Mouse (Mus musculus) gastrocnemius, postnatal 25 days (tissue): ENCODE measurements at regions not wholly inside any gene's neighbourhood (a gene's known extent, or its start where the extent isn't known, plus 50 kb on each side); places are given as distances from the start of the nearest gene placed in this dataset.
A peak's percentile ranks its signal among the peaks of the same experiment; 100 is the strongest.

ENCODE experiments used
- DNase-seq: peaks from one replicate; pipeline ENCODE4 v3.0.0; 2022

- DNase-seq = no peak
Observed at GRCm38 (mm10) chr2:117023436-117023835, 97.7 kb upstream of the Spred1 start.

- no peak for DNase-seq
Observed at GRCm38 (mm10) chr2:117027071-117027470, 94.1 kb upstream of the Spred1 start.

GRCm38 (mm10) chr2:117028771-117029170, 92.4 kb upstream of the Spred1 start:
- DNase-seq = no peak

GRCm38 (mm10) chr2:117036197-117036872, 84.8 kb upstream of the Spred1 start:
- DNase-seq = no peak

- DNase-seq = no peak
Observed at GRCm38 (mm10) chr2:117040211-117040610, 81.0 kb upstream of the Spred1 start.

GRCm38 (mm10) chr2:117043831-117044230, 77.3 kb upstream of the Spred1 start:
- no peak for DNase-seq

- DNase-seq = no peak
Observed at GRCm38 (mm10) chr2:117048290-117048730, 72.9 kb upstream of the Spred1 start.

GRCm38 (mm10) chr2:117050061-117050460, 71.1 kb upstream of the Spred1 start:
- no peak for DNase-seq

GRCm38 (mm10) chr2:117064126-117064525, 57.0 kb upstream of the Spred1 start:
- peak; percentile 6 for DNase-seq

- no peak for DNase-seq
Observed at GRCm38 (mm10) chr2:117070348-117070747, 50.8 kb upstream of the Spred1 start.

- DNase-seq = no peak
Observed at GRCm38 (mm10) chr2:117071098-117071497, 50.1 kb upstream of the Spred1 start.
